Mouse (Mus musculus) liver, postnatal 0 days (tissue): ENCODE results near the gene Fam107b.

Experiments
- CTCF ChIP-seq: sonication (generic); IDR thresholded peaks from 2 replicates; pipeline ENCODE4 v1.5.1; 2016; ENCODE audit warnings: antibody characterized with exemption, low read depth
- EP300 ChIP-seq: IDR thresholded peaks from 2 replicates; pipeline ENCODE4 v1.6.1; 2016; ENCODE audit warnings: antibody characterized with exemption, low read depth, mild to moderate bottlenecking

DNA sequence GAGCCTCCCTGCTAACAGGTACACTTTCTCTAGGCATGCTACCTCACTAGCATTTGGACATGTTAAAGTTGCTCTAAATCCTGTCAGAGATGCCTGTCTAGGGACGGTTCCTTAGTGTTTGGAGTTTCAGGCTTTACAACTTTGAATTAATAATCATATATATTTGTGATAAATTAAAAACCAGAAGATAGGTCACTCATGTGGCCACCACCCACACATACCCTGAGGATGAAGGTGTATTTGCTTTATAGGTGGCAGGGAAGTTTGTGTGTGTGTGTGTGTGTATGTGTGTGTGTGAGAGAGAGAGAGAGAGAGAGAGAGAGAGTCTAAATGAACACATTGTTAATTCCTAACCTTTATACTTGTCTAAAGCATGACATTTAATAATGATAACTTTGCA lies 144.2 kb downstream of the Fam107b start:
- TF ChIP-seq CTCF (no peak), EP300 (no peak)
